Mouse (Mus musculus): ENCODE data around the gene Stt3b.

DNA sequence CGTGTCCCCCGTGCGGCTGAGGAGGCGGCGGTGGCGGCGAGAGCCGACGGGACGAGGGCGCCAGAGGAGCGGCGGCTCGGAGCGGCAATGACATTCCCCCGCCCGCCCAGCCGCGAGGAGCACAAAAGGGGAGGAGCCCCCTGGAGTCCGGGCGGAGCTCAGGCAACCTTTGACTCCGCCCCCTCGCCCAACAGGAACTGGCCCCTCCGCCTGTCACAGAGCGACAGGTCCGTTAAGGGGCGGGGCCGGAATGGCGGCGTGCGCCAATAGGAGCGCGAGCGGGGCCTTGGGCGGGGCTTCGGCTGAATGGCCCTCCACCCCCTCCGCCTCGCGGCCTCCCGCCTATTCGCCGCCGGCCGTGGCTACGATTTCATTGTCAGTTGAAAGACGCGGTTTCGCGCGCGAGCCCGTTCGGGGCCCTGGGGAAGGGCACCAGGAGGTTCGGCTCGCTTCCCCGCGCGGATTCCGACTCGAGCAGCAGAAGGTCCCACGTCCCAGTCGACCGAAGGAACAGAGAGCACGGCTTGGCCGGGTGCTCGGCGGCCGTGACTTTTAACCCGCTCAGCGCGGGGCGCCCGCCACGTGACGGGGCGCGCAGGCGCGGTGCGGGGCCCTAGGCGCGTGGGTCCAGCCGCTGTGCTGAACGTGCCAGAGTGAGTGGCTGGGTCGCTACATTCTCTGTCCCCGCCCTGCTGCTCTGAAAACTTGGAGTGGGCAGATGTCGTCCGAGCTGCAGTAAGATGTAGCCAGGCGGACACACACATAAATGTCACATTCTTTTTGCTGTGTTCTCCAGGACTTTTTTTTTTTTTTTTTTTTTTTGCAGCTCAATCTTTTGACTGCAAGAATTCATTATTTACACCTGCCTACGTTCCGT lies at the start of gene Stt3b:
- TF ChIP-seq EP300 (IDR thresholded peaks at IDR 0.05) (no peak), CTCF (IDR thresholded peaks at IDR 0.05) (peak; percentile 68)
